Comparison of ENCODE assay signal across 9 mouse cellular contexts in genomic region chr4:24154418-24154817, GRCm38 (mm10).
DNase-seq lines count a peak whose midpoint lies in the region; ATAC-seq and TF ChIP-seq lines count a peak whose summit lies in the region.
"Had no signal": no experiment of that assay in that cellular context is flagged by ENCODE, and none has a peak within 500 bp of the region (broad histone marks: within the 10 kb centered on the region; RNA-seq: fewer than 3 reads in every experiment).

No protein-coding gene starts in this region.

- H3K27me3 ChIP-seq in limb, embryonic 10.5 days (ENCODE audit: low read depth, poor library complexity, severe bottlenecking) = no peaks in the 10 kb centered on the region
- no peaks in the 10 kb centered on the region for H3K27me3 ChIP-seq in neural tube, embryonic 14.5 days (ENCODE audit: control insufficient read depth, insufficient read depth, low read length)
- H3K27me3 ChIP-seq: embryonic facial prominence, embryonic 13.5 days had no signal

- H3K4me3 ChIP-seq in lung, adult 2 months (replicated peaks; ENCODE audit: extremely low read depth, low read depth, low read length) = no peak overlapping the region
- no peak overlapping the region for H3K4me3 ChIP-seq in limb, embryonic 10.5 days
- H3K4me3 ChIP-seq in neural tube, embryonic 14.5 days (ENCODE audit: low read depth, low read length) = no peak overlapping the region
- H3K4me3 ChIP-seq: embryonic facial prominence, embryonic 13.5 days had no signal

- no peak for DNase-seq in lung, adult 2 months
- DNase-seq in lung, adult 18-20 months = no peak
- DNase-seq in cerebellum, adult 9-10 months = peak; percentile 12
- DNase-seq in frontal cortex, postnatal 10 days (ENCODE audit: low spot score in 2 of 2) = peak; percentile 22 to 71
- peak; percentile 59 for DNase-seq in kidney, adult 9 months
- peak; percentile 81 for DNase-seq in limb, embryonic 10.5 days (ENCODE audit: low spot score)
- DNase-seq in urinary bladder, postnatal 36 days (ENCODE audit: low spot score in 2 of 2) = peak; percentile 3 to 46

- no peak overlapping the region for H3K27ac ChIP-seq in limb, embryonic 10.5 days
- H3K27ac ChIP-seq in neural tube, embryonic 14.5 days (ENCODE audit: low read depth, low read length) = no peak overlapping the region
- H3K27ac ChIP-seq: embryonic facial prominence, embryonic 13.5 days had no signal

- no peak for TF ChIP-seq POLR2A in lung, adult 2 months (IDR thresholded peaks at IDR 0.05; ENCODE audit: borderline replicate concordance, extremely low read depth, low read depth, low read length)

- WGBS in lung, adult 2 months = 14% methylated on average over 8 of the region's 8 CpGs
- WGBS in limb, embryonic 10.5 days = 24% methylated on average over 8 of the region's 8 CpGs
- WGBS in neural tube, embryonic 14.5 days = 13% methylated on average over 8 of the region's 8 CpGs

- peak; percentile 60 for TF ChIP-seq CTCF in lung, adult 2 months (IDR thresholded peaks at IDR 0.05; ENCODE audit: insufficient read depth, low read length)

- no peak overlapping the region for H3K4me2 ChIP-seq in neural tube, embryonic 14.5 days (ENCODE audit: low read depth, low read length)
- H3K4me2 ChIP-seq: embryonic facial prominence, embryonic 13.5 days had no signal

- no peaks in the 10 kb centered on the region for H3K9me3 ChIP-seq in limb, embryonic 10.5 days (replicated peaks)
- H3K9me3 ChIP-seq in neural tube, embryonic 14.5 days (ENCODE audit: control insufficient read depth, low read length) = no peaks in the 10 kb centered on the region
- H3K9me3 ChIP-seq: embryonic facial prominence, embryonic 13.5 days had no signal

- H3K36me3 ChIP-seq in limb, embryonic 10.5 days = no peaks in the 10 kb centered on the region
- no peaks in the 10 kb centered on the region for H3K36me3 ChIP-seq in neural tube, embryonic 14.5 days (ENCODE audit: control insufficient read depth, insufficient read depth, low read length)
- H3K36me3 ChIP-seq: embryonic facial prominence, embryonic 13.5 days had no signal

- H3K9ac ChIP-seq in neural tube, embryonic 14.5 days (replicated peaks; ENCODE audit: low read depth, low read length) = no peak overlapping the region
- H3K9ac ChIP-seq: embryonic facial prominence, embryonic 13.5 days had no signal

- no peaks in the 10 kb centered on the region for H3K4me1 ChIP-seq in lung, adult 2 months (ENCODE audit: control insufficient read depth, insufficient read depth, low read length)
- no peaks in the 10 kb centered on the region for H3K4me1 ChIP-seq in limb, embryonic 10.5 days
- H3K4me1 ChIP-seq in neural tube, embryonic 14.5 days (ENCODE audit: control insufficient read depth, insufficient read depth, low read length) = no peaks in the 10 kb centered on the region
- H3K4me1 ChIP-seq: embryonic facial prominence, embryonic 13.5 days had no signal

- ATAC-seq in neural tube, embryonic 14.5 days (ENCODE audit: low read depth) = peak; percentile 85

Comparison
In these comparisons a context has a peak if more than half of its experiments do, and no peak if none do; other contexts are left out.
1. DNase-seq: peak in cerebellum, adult 9-10 months (single experiment), frontal cortex, postnatal 10 days (2 of 2), kidney, adult 9 months (single experiment), limb, embryonic 10.5 days (single experiment) and urinary bladder, postnatal 36 days (2 of 2); none in lung, adult 2 months (single experiment) and lung, adult 18-20 months (0 of 2).